In genomic region chr9:123805241-123805640, GRCm38 (mm10) we compare ENCODE assay signal across 22 mouse cellular contexts. TPM values are rescaled to one million over a fixed set of nuclear protein-coding genes. Genes with fewer than 3 reads are reported as not detected.
"Had no signal": no experiment of that assay in that cellular context is flagged by ENCODE, and none has a peak within 500 bp of the region (broad histone marks: within the 10 kb centered on the region; RNA-seq: fewer than 3 reads in every experiment).

No protein-coding gene starts in this region.

- ATAC-seq: liver, postnatal 0 days; lung, postnatal 0 days; midbrain, embryonic 15.5 days had no signal

- DNase-seq: kidney, adult 11 months; kidney, adult 8-10 months; kidney, postnatal 10 days; kidney, postnatal 36 days; left cerebral cortex, postnatal 4 days; liver, postnatal 0 days; lung, embryonic 14.5 days; right cerebral cortex, adult 18-20 months; right cerebral cortex, postnatal 14 days; right cerebral cortex, postnatal 4 days; thymus, adult 2 months; thymus, postnatal 25 days had no signal

RNA-seq across cellular contexts. Expression of gene Cxcr6, which starts 1.0 kb away (rescaled TPM):
- total RNA-seq: layer of hippocampus, adult 18-20 months; layer of hippocampus, postnatal 14 days; left cerebral cortex, adult 8-10 months; left cerebral cortex, postnatal 14 days; left cerebral cortex, postnatal 4 days had no signal

RNA-seq across cellular contexts. Expression of gene Xcr1, which starts 56.6 kb away (rescaled TPM):
- total RNA-seq: layer of hippocampus, adult 18-20 months; layer of hippocampus, postnatal 14 days; left cerebral cortex, adult 8-10 months; left cerebral cortex, postnatal 14 days; left cerebral cortex, postnatal 4 days had no signal
- polyA plus RNA-seq: kidney, embryonic 15.5 days; liver, embryonic 11.5 days; lung, embryonic 14.5 days; midbrain, embryonic 12.5 days; stomach, embryonic 16.5 days had no signal
